Mouse (Mus musculus) stomach, embryonic 14.5 days (tissue): Measurements from ENCODE around the gene Aebp1. TPM values are rescaled to one million over a fixed set of nuclear protein-coding genes. Genes with fewer than 3 reads are reported as not detected.

ENCODE experiments used
- ATAC-seq: fragments of 200-750 bp; cut with Nextera tagmentation; 2 replicates; pipeline ENCODE4 v1.8.0; 2017; ENCODE audit warnings: low read depth, moderate TSS enrichment; ENCODE audit not compliant: insufficient number of reproducible peaks, insufficient read depth, low FRiP score
- H3K27ac ChIP-seq: fragments of 300-500 bp; sonication (generic); 2 replicates; pipeline ENCODE4 v1.5.1; 2014; ENCODE audit warnings: mild to moderate bottlenecking, low read length, moderate library complexity, mixed read lengths
- H3K27me3 ChIP-seq: fragments of 300-500 bp; sonication (generic); 2 replicates; pipeline ENCODE4 v1.6.1; 2014; ENCODE audit warnings: low read length, control low read depth, mixed read lengths; ENCODE audit not compliant: control insufficient read depth, insufficient read depth
- H3K36me3 ChIP-seq: fragments of 300-500 bp; sonication (generic); 2 replicates; pipeline ENCODE4 v1.6.1; 2014; ENCODE audit warnings: mild to moderate bottlenecking, control low read depth, low read length, moderate library complexity, mixed read lengths; ENCODE audit not compliant: control insufficient read depth, insufficient read depth
- H3K4me1 ChIP-seq: fragments of 300-500 bp; sonication (generic); 2 replicates; pipeline ENCODE4 v1.6.1; 2014; ENCODE audit warnings: low read length, control low read depth, mixed read lengths; ENCODE audit not compliant: control insufficient read depth, insufficient read depth
- H3K4me2 ChIP-seq: fragments of 300-500 bp; sonication (generic); replicated peaks from 2 replicates; pipeline ENCODE4 v1.6.1; 2014; ENCODE audit warnings: low read depth, low read length, control low read depth
- H3K4me3 ChIP-seq: fragments of 300-500 bp; sonication (generic); 2 replicates; pipeline ENCODE4 v1.5.1; 2014; ENCODE audit warnings: low read depth, low read length, control low read depth
- H3K9ac ChIP-seq: fragments of 300-500 bp; sonication (generic); replicated peaks from 2 replicates; pipeline ENCODE4 v1.6.1; 2014; ENCODE audit warnings: low read depth, mild to moderate bottlenecking, control low read depth, low read length, moderate library complexity, mixed read lengths
- H3K9me3 ChIP-seq: fragments of 300-500 bp; sonication (generic); 2 replicates; pipeline ENCODE4 v1.6.1; 2016; ENCODE audit warnings: low read depth, low read length, control low read depth; ENCODE audit not compliant: control insufficient read depth
- WGBS: fragments of 180-500 bp; shearing (Covaris S2); extraction: QIAGEN DNeasy Blood & Tissue Kit; methylation state at CpG from one replicate; pipeline ENCODE4 v1.1.7; 2014; 5-methylcytosine and 5-hydroxymethylcytosine counted together
- polyA plus RNA-seq: library from polyadenylated mRNA; unstranded; fragments of >200 nt; fragmentation: Nextera tagmentation; extraction: Ambion mirVana; gene quantifications from 2 replicates; pipeline ENCODE4 v1.2.1, GENCODE M21; 2014

Gene Aebp1
- polyA plus RNA-seq, 1 experiment from 2014 or later = 30.3 TPM

- Histone ChIP-seq H3K9me3 (no peaks in the 10 kb centered on the region), H3K4me3 (no peak overlapping the region), H3K36me3 (no peaks in the 10 kb centered on the region), H3K4me2 (no peak overlapping the region), H3K9ac (no peak overlapping the region), H3K27me3 (no peaks in the 10 kb centered on the region), H3K27ac (no peak overlapping the region; the same call in 1 of the 2 replicates), H3K4me1 (no peaks in the 10 kb centered on the region)
- ATAC-seq = peak; percentile 86
- 35% methylated on average over 4 of the region's 4 CpGs for WGBS
Observed at GRCm38 (mm10) chr11:5908642-5909041, 46.9 kb downstream of the Aebp1 start.

GRCm38 (mm10) chr11:5912635-5913034 is 50.9 kb downstream of the Aebp1 start:
- Histone ChIP-seq H3K36me3 (no peaks in the 10 kb centered on the region), H3K9ac (no peak overlapping the region), H3K4me3 (no peak overlapping the region), H3K27me3 (no peaks in the 10 kb centered on the region), H3K4me1 (no peaks in the 10 kb centered on the region), H3K27ac (no peak overlapping the region), H3K9me3 (no peaks in the 10 kb centered on the region), H3K4me2 (no peak overlapping the region)
- ATAC-seq = peak; percentile 60; the same call in 1 of the 2 replicates
- WGBS = 21% methylated on average over 5 of the region's 5 CpGs

DNA sequence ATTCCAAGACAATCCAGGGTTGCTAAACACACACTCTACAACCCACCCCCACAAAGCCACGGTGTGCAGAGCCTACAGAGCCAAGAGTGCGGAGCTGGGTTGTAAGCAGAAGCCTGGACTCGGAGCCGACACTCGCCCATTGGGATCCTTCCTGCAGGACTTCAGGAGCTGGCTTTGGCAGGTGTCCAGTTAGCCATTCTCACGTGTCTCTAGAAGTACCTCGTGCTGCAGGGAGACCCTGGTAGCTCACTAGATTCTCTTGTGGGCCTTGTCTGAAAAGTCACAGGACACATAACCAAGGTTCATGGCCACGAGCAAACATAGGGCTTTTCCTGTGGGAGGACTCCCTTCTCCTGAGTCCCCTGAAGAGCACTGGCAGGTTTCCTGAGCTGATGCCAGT is 51.5 kb downstream of the Aebp1 start:
- H3K36me3 ChIP-seq = no peaks in the 10 kb centered on the region
- ATAC-seq = no peak
- no peaks in the 10 kb centered on the region for H3K4me1 ChIP-seq
- no peak overlapping the region for H3K4me2 ChIP-seq
- WGBS = 71% methylated on average over 8 of the region's 8 CpGs
- H3K4me3 ChIP-seq = no peak overlapping the region
- H3K9me3 ChIP-seq = no peaks in the 10 kb centered on the region
- no peak overlapping the region for H3K9ac ChIP-seq
- no peak overlapping the region for H3K27ac ChIP-seq
- no peaks in the 10 kb centered on the region for H3K27me3 ChIP-seq

GRCm38 (mm10) chr11:5913936-5914335 is 52.2 kb downstream of the Aebp1 start:
- Histone ChIP-seq H3K27me3 (no peaks in the 10 kb centered on the region), H3K4me1 (no peaks in the 10 kb centered on the region), H3K4me3 (no peak overlapping the region), H3K4me2 (no peak overlapping the region), H3K27ac (no peak overlapping the region), H3K36me3 (no peaks in the 10 kb centered on the region), H3K9ac (no peak overlapping the region), H3K9me3 (no peaks in the 10 kb centered on the region)
- no peak for ATAC-seq
- 68% methylated on average over 4 of the region's 4 CpGs for WGBS

DNA sequence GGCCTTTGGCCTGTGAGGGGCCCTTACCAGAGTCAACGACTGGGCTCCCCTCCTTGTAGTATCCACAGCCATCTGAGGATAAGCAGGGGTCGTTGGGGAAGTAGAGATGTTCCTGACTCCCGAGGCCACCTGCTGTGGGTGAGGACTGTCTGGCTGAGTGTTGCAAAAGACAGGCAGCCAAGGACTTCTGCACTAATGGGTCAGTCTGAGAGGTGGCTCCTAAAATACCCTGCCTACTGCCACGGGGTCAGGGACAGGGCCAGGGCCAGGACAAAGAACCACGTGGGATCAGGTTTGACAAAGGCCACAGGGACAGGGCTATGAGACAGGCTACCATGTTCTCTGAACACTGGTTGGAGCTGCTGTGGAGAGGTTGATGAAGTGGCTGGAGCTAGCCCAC is 53.2 kb downstream of the Aebp1 start:
- no peaks in the 10 kb centered on the region for H3K36me3 ChIP-seq
- H3K4me2 ChIP-seq = no peak overlapping the region
- no peak for ATAC-seq
- H3K27ac ChIP-seq = no peak overlapping the region
- H3K4me3 ChIP-seq = no peak overlapping the region
- H3K4me1 ChIP-seq = no peaks in the 10 kb centered on the region
- no peak overlapping the region for H3K9ac ChIP-seq
- WGBS = 52% methylated on average over 5 of the region's 5 CpGs
- H3K9me3 ChIP-seq = no peaks in the 10 kb centered on the region
- H3K27me3 ChIP-seq = no peaks in the 10 kb centered on the region

GRCm38 (mm10) chr11:5915429-5916177 is 53.9 kb downstream of the Aebp1 start:
- Histone ChIP-seq H3K36me3 (no peaks in the 10 kb centered on the region), H3K4me2 (no peak overlapping the region), H3K9ac (no peak overlapping the region), H3K9me3 (no peaks in the 10 kb centered on the region), H3K4me1 (no peaks in the 10 kb centered on the region), H3K27ac (no peak overlapping the region), H3K4me3 (no peak overlapping the region), H3K27me3 (no peaks in the 10 kb centered on the region)
- 80% methylated on average over 5 of the region's 5 CpGs for WGBS
- ATAC-seq = no peak

DNA sequence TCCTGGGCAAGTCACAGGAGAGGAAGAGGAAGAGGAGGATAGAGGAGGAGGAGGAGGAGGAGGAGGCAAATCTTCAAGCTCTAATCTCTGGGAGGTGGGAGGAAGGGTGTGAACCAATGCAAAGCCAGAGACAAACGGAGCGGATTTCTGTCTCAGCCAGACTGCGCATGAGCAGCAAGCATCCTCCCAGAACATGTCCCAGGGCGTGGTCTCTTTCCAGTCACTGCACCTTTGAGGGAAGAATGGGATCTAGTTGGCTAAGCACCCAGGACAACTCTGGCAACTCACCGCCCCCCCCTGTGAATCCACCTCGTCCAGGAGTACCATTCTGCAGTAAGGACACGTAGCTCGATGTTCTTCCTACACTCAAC is 54.4 kb downstream of the Aebp1 start:
- Histone ChIP-seq H3K4me3 (no peak overlapping the region), H3K36me3 (no peaks in the 10 kb centered on the region), H3K4me1 (no peaks in the 10 kb centered on the region), H3K9ac (no peak overlapping the region), H3K4me2 (no peak overlapping the region), H3K27me3 (no peaks in the 10 kb centered on the region), H3K27ac (no peak overlapping the region), H3K9me3 (no peaks in the 10 kb centered on the region)
- no peak for ATAC-seq
- 63% methylated on average over 8 of the region's 8 CpGs for WGBS

DNA sequence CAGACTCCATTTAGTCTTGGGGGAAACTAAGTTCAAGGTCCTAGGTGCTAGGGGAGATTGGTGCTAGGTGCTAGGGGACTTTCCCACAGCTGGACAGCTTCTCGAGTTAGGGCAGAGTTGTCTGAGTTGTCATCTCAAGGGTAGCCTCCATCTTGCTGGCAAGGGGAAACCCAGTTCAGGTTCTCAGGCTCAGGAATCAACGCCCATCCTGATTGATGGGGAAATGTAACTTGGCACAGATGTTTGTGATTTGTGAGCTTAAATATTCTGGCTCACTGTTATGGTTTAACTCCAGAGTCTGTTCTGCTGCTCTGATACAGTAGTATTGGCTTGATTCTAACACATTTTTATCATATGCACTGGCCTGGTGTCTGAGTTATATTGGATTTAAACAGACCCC is 56.4 kb downstream of the Aebp1 start:
- Histone ChIP-seq H3K36me3 (no peaks in the 10 kb centered on the region), H3K9me3 (no peaks in the 10 kb centered on the region), H3K27me3 (no peaks in the 10 kb centered on the region), H3K4me1 (no peaks in the 10 kb centered on the region), H3K9ac (no peak overlapping the region), H3K4me3 (no peak overlapping the region), H3K4me2 (no peak overlapping the region), H3K27ac (no peak overlapping the region)
- WGBS = 60% methylated on average over 2 of the region's 2 CpGs
- ATAC-seq = no peak

DNA sequence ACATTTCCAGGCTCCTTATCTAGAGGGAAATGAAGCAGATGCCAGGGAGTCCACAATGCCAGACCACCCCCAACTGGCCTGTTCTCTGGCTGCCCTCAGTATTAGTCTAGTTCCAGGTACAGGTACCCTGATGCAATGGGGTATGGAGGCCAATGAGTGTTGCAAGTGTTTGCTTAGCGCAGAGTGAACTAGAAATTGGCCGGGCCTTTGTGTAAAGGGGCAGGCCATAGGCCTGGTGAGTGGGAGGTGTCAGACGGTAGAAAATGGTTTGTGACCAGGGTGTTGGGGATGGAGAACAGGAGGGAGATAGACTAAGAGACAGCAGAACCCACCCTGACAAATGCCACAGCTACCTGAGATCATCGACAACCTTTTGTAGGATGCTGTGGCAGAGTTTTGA is 57.9 kb downstream of the Aebp1 start:
- no peaks in the 10 kb centered on the region for H3K9me3 ChIP-seq
- H3K4me1 ChIP-seq = no peaks in the 10 kb centered on the region
- no peak overlapping the region for H3K27ac ChIP-seq
- H3K4me2 ChIP-seq = no peak overlapping the region
- H3K27me3 ChIP-seq = no peaks in the 10 kb centered on the region
- H3K9ac ChIP-seq = no peak overlapping the region
- H3K36me3 ChIP-seq = no peaks in the 10 kb centered on the region
- H3K4me3 ChIP-seq = no peak overlapping the region
- WGBS = 89% methylated on average over 4 of the region's 4 CpGs
- ATAC-seq = no peak
